Mouse (Mus musculus): ENCODE measurements around the gene Kdm2b. TPM values are rescaled to one million over a fixed set of nuclear protein-coding genes. Genes with fewer than 3 reads are reported as not detected.
A peak's percentile ranks its signal among the peaks of the same experiment; 100 is the strongest.

Gene Kdm2b
- polyA plus RNA-seq, 1 experiment from 2014 or later: 15.0 TPM

DNA sequence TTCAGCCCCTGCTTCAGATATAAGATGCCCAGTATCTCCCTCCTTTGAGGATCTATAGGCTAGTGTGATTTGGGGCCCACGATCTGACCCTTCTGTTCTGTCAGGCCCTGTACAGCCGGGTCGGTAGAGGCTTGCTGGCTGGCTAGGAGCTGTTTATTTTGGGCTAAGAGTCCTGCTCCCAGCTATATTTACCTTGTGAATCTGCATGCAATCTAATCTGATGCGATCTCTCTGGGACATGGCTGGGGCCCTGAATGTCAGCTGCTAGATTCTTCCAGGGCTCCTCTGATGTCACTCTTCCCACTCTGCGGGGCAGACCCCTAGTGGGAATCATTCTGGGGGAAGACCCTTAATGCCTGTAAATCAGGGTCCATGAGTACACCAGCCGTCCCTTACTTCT lies 34.7 kb upstream of the Kdm2b start:
- H3K4me3 ChIP-seq (replicated peaks): no peak overlapping the region
- no peak overlapping the region for H3K4me2 ChIP-seq
- H3K9me3 ChIP-seq (replicated peaks): no peaks in the 10 kb centered on the region
- no peaks in the 10 kb centered on the region for H3K27me3 ChIP-seq
- H3K27ac ChIP-seq (replicated peaks): peak overlapping the region; percentile 69
- peaks cover 4% of the 10 kb centered on the region for H3K36me3 ChIP-seq (replicated peaks)
- H3K9ac ChIP-seq: no peak overlapping the region
- no peak for ATAC-seq (ENCODE audit: insufficient read depth)
- peaks cover 42% of the 10 kb centered on the region for H3K4me1 ChIP-seq (replicated peaks)
- WGBS (ENCODE audit: insufficient replicate concordance): 61% methylated on average over 6 of the region's 6 CpGs

DNA sequence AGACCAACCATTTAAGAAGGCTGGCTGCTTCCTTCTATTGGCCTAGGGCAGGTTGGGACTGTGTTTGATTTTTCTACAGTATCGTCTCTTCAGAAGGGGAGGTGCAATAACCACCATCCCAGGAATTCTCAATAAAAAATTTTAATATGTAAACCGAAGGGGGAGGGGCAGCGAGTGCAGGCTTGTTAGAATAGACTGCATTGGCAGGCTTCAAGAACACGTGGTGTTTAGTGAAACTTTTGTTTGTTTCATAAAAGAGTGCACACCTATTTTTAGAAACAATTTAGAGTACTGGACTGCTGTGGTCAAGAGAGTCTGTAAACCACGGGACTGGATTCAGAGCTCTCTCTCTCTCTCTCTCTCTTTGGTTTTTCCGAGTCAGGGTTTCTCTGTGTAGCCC lies 33.4 kb upstream of the Kdm2b start:
- Histone ChIP-seq H3K4me2 (no peak overlapping the region), H3K4me3 (replicated peaks) (no peak overlapping the region), H3K4me1 (replicated peaks) (peaks cover 53% of the 10 kb centered on the region), H3K36me3 (replicated peaks) (no peaks in the 10 kb centered on the region), H3K27me3 (no peaks in the 10 kb centered on the region), H3K9ac (no peak overlapping the region), H3K27ac (replicated peaks) (no peak overlapping the region), H3K9me3 (replicated peaks) (no peaks in the 10 kb centered on the region)
- WGBS (ENCODE audit: insufficient replicate concordance): 55% methylated on average over 6 of the region's 6 CpGs
- no peak for ATAC-seq (ENCODE audit: insufficient read depth)

DNA sequence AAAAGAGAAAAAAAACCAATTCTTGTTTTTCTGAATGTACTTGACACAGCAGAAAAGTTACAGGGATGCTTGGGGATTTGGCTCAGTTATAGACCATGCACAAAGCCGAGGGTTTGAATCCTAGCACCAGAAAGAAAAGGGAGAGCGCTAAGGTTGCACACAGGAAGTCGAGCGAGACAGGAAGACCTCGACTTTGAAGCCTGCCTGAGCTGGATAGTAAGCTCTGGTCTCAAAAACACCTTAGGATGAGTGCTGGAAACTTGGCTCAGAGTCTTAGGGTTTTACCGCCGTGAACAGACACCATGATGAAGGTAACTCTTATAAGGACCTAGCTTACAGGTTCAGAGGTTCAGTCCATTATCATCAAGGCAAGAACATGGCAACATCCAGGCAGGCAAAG lies 31.8 kb upstream of the Kdm2b start:
- Histone ChIP-seq H3K4me3 (replicated peaks) (no peak overlapping the region), H3K9ac (no peak overlapping the region), H3K4me2 (no peak overlapping the region), H3K27me3 (no peaks in the 10 kb centered on the region), H3K27ac (replicated peaks) (no peak overlapping the region), H3K36me3 (replicated peaks) (no peaks in the 10 kb centered on the region), H3K4me1 (replicated peaks) (peaks cover 54% of the 10 kb centered on the region), H3K9me3 (replicated peaks) (no peaks in the 10 kb centered on the region)
- WGBS (ENCODE audit: insufficient replicate concordance): 61% methylated on average over 7 of the region's 7 CpGs
- ATAC-seq (ENCODE audit: insufficient read depth): no peak

DNA sequence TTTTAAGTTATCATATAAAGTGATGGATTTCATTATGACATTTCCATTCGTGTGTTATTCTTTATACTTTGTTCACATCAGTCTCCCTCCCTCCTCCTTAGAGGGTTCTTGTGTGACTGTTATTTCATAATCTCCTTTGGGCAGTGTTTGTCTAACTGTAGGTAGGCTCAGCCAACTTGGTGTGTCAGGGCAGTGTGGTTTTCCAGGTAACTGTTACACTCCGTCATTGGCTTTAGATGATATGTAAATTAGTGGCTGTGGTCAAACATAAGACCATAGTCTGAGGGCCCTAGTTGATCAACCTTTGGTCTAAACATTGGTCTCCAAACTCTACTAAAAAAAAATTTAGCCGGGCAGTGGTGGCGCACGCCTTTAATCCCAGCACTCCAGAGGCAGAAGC lies 30.8 kb upstream of the Kdm2b start:
- ATAC-seq (ENCODE audit: insufficient read depth): no peak
- Histone ChIP-seq H3K4me2 (no peak overlapping the region), H3K4me3 (replicated peaks) (no peak overlapping the region), H3K9ac (no peak overlapping the region), H3K27me3 (0 out of 2 replicates have a peak, but pooled peaks cover 5% of the 10 kb centered on the region), H3K36me3 (replicated peaks) (no peaks in the 10 kb centered on the region), H3K4me1 (replicated peaks) (peaks cover 58% of the 10 kb centered on the region), H3K9me3 (replicated peaks) (no peaks in the 10 kb centered on the region), H3K27ac (replicated peaks) (no peak overlapping the region)
- 55% methylated on average over 5 of the region's 5 CpGs for WGBS (ENCODE audit: insufficient replicate concordance)

DNA sequence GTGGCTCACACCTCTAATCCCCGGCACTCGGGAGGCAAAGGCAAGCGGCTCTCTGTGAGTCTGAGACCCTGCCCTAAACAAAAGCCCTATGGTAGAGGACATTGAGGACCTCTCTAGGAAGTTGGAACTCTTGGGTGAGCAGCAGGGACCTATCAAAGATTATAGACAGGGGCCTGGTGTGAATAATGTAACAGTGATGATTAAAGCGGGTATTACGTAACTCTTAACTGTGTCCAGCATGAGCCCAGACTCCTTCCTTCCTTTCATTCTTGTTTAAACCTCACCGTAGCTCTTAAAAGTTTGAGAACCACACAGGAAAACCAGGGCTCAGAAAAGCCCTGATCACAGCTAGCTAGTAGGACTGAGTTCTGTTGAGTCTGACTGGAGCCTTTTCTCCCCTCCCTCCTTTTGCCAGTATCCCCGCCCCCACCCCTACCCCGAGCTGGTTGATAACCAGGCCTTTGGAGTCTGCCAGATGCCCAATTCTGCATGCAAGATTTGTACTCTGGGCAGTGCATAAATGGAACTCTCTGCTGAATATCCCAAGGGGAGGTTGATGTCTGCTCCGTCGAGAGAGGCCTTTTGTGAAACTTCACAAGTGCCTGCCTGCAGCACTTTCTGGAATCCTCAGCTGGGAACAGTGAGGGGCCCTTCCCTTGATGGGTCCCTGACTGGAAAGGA lies 29.9 kb upstream of the Kdm2b start:
- 30% methylated on average over 10 of the region's 10 CpGs for WGBS (ENCODE audit: insufficient replicate concordance)
- 0 out of 2 replicates have a peak, but pooled peaks cover 5% of the 10 kb centered on the region for H3K27me3 ChIP-seq
- peak overlapping the region; percentile 7; the same call in 1 of the 2 replicates for H3K4me3 ChIP-seq (replicated peaks)
- peak overlapping the region; percentile 53 for H3K27ac ChIP-seq (replicated peaks)
- H3K9me3 ChIP-seq (replicated peaks): no peaks in the 10 kb centered on the region
- H3K4me2 ChIP-seq: peak overlapping the region; percentile 43
- H3K4me1 ChIP-seq (replicated peaks): peaks cover 58% of the 10 kb centered on the region
- 0 out of 2 replicates have a peak overlapping the region, but pooled peaks have one; percentile 6 for H3K9ac ChIP-seq
- no peaks in the 10 kb centered on the region for H3K36me3 ChIP-seq (replicated peaks)
- no peak for ATAC-seq (ENCODE audit: insufficient read depth)

DNA sequence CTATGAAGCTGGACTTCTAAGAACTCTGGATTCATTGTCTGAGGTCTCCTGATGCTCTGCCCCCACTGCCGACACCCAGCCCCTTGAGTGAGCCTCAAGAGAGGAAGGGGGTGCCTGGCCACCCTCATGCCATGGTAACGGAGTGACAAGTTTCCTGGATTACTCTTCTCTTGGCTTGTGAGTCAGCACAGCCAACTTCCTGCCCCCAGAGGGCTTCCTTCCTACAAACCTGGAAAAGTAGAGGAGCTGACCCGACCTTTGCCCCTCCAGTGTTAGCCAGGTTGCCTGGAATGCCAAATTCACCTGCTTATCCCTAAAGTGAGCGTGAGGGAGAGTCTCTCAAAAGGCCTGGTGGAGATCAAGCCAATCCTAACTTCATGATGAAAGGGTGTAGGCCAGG lies 27.9 kb upstream of the Kdm2b start:
- no peak for ATAC-seq (ENCODE audit: insufficient read depth)
- H3K4me3 ChIP-seq (replicated peaks): 0 out of 2 replicates have a peak overlapping the region, but pooled peaks have one; percentile 79
- H3K27ac ChIP-seq (replicated peaks): no peak overlapping the region

DNA sequence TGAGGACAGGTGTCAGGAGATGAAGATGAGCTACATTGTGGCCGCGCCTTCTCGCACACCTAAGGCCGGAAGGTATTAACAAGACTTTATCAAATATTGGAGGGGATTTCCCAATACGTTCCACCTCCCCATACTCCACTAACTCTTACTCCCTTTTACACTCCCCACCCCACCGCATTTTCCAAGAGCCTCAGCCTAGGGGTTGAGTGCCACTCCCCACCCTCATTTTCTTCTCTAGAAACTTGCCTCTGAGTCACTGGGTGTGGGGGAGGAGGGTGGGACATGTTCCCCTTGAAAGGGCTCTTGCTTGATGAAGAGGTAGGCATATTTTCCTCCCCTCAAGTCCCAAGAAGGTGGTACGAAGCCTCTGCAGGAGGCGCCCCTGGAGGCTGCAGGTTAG lies 26.3 kb upstream of the Kdm2b start:
- peaks cover 64% of the 10 kb centered on the region for H3K4me1 ChIP-seq (replicated peaks)
- 0 out of 2 replicates have a peak, but pooled peaks cover 5% of the 10 kb centered on the region for H3K27me3 ChIP-seq
- H3K9me3 ChIP-seq (replicated peaks): no peaks in the 10 kb centered on the region
- H3K36me3 ChIP-seq (replicated peaks): no peaks in the 10 kb centered on the region
- peak overlapping the region; percentile 79 for H3K4me3 ChIP-seq (replicated peaks)
- H3K4me2 ChIP-seq: peak overlapping the region; percentile 99
- ATAC-seq (ENCODE audit: insufficient read depth): no peak
- H3K9ac ChIP-seq: peak overlapping the region; percentile 85
- 8% methylated on average over 8 of the region's 8 CpGs for WGBS (ENCODE audit: insufficient replicate concordance)
- H3K27ac ChIP-seq (replicated peaks): peak overlapping the region; percentile 95

More for the DNA sequence above, 27.9 kb upstream of the Kdm2b start:
- 37% methylated on average over 4 of the region's 4 CpGs for WGBS (ENCODE audit: insufficient replicate concordance)
- Histone ChIP-seq H3K4me1 (replicated peaks) (peaks cover 64% of the 10 kb centered on the region), H3K9ac (no peak overlapping the region), H3K27me3 (0 out of 2 replicates have a peak, but pooled peaks cover 5% of the 10 kb centered on the region), H3K36me3 (replicated peaks) (no peaks in the 10 kb centered on the region), H3K4me2 (peak overlapping the region; percentile 99), H3K9me3 (replicated peaks) (no peaks in the 10 kb centered on the region)

DNA sequence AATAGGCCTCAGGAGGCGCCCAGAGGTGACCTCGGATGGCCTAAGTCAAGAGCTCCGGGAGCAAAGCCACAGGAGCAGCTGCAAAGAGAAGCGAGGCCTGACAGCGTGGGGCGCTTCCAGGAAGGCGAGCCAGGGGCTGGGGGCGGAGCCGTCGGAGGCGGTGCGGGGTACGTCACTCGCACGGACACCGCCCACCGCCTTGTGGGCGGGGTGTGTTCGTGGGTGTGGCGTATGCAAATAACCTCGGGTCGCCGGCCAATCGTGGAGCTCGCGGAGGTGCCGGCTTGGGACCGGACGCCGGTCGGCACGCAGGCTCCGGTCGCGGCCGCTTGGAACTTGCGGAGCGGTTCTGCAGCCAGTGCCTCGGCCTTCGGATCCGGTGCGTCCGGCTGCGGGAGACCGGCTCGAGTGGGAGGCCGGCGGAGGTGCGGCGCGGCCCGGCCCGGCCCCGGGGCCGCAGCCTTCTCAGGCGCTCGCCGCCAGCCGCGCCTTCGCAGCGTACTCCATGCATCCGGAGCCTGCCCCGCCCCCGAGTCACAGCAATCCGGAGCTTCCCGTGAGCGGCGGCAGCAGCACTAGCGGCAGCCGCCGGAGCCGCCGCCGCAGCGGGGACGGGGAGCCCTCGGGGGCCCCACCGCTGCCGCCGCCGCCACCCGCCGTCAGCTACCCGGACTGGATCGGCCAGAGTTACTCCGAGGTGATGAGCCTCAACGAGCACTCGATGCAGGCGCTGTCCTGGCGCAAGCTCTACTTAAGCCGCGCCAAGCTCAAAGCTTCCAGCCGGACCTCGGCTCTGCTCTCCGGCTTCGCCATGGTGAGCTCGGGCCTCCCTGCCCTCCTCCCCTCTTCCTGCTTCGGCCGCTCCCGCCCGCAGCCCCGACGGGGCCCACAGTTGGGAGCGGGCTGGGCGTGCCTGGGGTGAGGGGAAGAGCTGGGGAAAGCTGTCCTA lies 25.4 kb upstream of the Kdm2b start, which contains the start of gene Orai1:
Gene Orai1, plus strand, starts transcription at position 322 of the 949 bp plus-strand sequence.
- Histone ChIP-seq H3K4me2 (peak within 1 kb of the TSS; percentile 99), H3K36me3 (replicated peaks) (no peaks in the 10 kb centered on the region), H3K9me3 (replicated peaks) (no peaks in the 10 kb centered on the region), H3K27ac (replicated peaks) (peak within 1 kb of the TSS; percentile 95), H3K27me3 (0 out of 2 replicates have a peak, but pooled peaks cover 5% of the 10 kb centered on the region), H3K4me1 (replicated peaks) (peaks cover 59% of the 10 kb centered on the region), H3K9ac (peak within 1 kb of the TSS; percentile 85), H3K4me3 (replicated peaks) (peak within 1 kb of the TSS; percentile 79)
- ATAC-seq (ENCODE audit: insufficient read depth): peak; percentile 90
- WGBS (ENCODE audit: insufficient replicate concordance): under 1% methylated on average over 106 of the region's 106 CpGs

DNA sequence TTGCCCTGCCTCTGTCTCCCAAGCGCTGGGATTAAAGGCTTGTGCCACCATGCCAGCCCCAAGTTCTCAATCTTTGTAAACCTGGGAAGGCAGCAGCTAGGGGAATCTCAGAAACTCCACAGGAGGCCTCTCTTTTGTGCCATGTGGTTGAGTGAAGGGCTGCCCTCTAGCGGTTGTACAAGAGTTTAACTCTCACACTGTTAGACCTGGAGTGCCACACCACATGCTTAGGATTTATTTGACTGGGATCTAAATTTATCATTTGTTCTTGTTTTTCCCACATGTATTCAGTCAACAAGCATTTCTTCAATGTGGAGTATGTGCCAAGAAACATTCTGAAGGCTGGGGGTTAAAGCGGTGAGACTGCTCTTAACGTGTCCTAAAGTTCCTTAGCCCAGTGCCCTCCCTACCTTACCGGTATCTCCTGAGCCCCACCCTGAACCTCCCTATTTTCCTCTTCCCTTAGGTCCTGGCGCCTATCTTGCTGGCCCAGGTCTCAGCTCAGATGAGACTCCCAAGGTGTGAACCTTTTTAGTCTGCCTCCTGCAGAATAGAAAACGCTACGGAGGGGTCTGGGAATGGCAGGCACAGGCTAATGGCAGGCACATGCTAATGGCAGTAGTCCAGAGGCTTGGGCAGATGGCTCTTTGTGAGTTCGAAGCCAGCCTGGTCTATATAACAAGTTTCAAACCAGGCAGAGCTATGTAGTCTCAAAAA lies 24.1 kb upstream of the Kdm2b start:
- Histone ChIP-seq H3K4me2 (peak overlapping the region; percentile 99; the same call in 1 of the 2 replicates), H3K27me3 (0 out of 2 replicates have a peak, but pooled peaks cover 5% of the 10 kb centered on the region), H3K9me3 (replicated peaks) (no peaks in the 10 kb centered on the region), H3K27ac (replicated peaks) (peak overlapping the region; percentile 82), H3K9ac (no peak overlapping the region), H3K4me3 (replicated peaks) (no peak overlapping the region), H3K4me1 (replicated peaks) (peaks cover 46% of the 10 kb centered on the region), H3K36me3 (replicated peaks) (no peaks in the 10 kb centered on the region)
- WGBS (ENCODE audit: insufficient replicate concordance): 38% methylated on average over 9 of the region's 9 CpGs
- no peak for ATAC-seq (ENCODE audit: insufficient read depth)

DNA sequence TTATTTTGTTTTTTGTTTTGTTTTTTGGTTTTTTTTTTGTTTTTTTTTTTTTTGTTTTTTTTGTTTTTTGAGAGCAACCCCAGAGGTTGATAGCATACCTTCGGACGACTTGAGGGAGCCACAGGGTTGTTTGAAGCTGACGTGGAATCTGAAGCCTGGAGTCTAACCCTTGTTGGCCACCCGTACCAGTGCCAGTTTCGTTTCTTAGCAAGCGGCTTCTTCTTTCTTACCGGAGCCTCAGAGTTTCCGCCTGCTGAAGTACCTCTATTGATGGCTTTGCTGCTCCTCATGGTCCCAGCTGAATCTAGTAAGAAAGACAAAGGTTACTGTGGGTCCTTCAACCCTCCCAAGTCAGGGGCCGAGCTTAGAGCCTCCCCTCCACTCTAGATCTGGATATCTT lies 22.1 kb upstream of the Kdm2b start:
- Histone ChIP-seq H3K9me3 (replicated peaks) (no peaks in the 10 kb centered on the region), H3K4me1 (replicated peaks) (peaks cover 28% of the 10 kb centered on the region), H3K27ac (replicated peaks) (no peak overlapping the region), H3K36me3 (replicated peaks) (no peaks in the 10 kb centered on the region), H3K4me3 (replicated peaks) (no peak overlapping the region), H3K9ac (no peak overlapping the region), H3K27me3 (peaks cover 20% of the 10 kb centered on the region; the same call in 1 of the 2 replicates), H3K4me2 (no peak overlapping the region)
- WGBS (ENCODE audit: insufficient replicate concordance): 83% methylated on average over 9 of the region's 9 CpGs
- ATAC-seq (ENCODE audit: insufficient read depth): no peak
